In genomic region chr11:6392857-6393256, GRCm38 (mm10) we compare ENCODE assay signal across 17 mouse cellular contexts.
"Had no signal": no experiment of that assay in that cellular context is flagged by ENCODE, and none has a peak within 500 bp of the region (broad histone marks: within the 10 kb centered on the region; RNA-seq: fewer than 3 reads in every experiment).

No protein-coding gene starts in this region.

- DNase-seq: kidney, adult 18-20 months; kidney, postnatal 25 days; layer of hippocampus, postnatal 36 days; liver, embryonic 13.5 days; lung, adult 2 months; lung, postnatal 14 days; retina, postnatal 1 day; right cerebral cortex, postnatal 25 days; spleen, adult 18-20 months; thymus, adult 18-20 months; thymus, postnatal 36 days had no signal

- H3K27me3 ChIP-seq: liver, embryonic 13.5 days; midbrain, embryonic 12.5 days; neural tube, embryonic 13.5 days; stomach, embryonic 15.5 days had no signal

- H3K27ac ChIP-seq: kidney, postnatal 0 days; left cerebral cortex, adult 2 months; liver, embryonic 13.5 days; midbrain, embryonic 12.5 days; neural tube, embryonic 13.5 days; stomach, embryonic 15.5 days had no signal

- H3K4me3 ChIP-seq: left cerebral cortex, adult 2 months; liver, embryonic 13.5 days; midbrain, embryonic 12.5 days; myocyte; neural tube, embryonic 13.5 days; stomach, embryonic 15.5 days had no signal
